In the genomic region with DNA sequence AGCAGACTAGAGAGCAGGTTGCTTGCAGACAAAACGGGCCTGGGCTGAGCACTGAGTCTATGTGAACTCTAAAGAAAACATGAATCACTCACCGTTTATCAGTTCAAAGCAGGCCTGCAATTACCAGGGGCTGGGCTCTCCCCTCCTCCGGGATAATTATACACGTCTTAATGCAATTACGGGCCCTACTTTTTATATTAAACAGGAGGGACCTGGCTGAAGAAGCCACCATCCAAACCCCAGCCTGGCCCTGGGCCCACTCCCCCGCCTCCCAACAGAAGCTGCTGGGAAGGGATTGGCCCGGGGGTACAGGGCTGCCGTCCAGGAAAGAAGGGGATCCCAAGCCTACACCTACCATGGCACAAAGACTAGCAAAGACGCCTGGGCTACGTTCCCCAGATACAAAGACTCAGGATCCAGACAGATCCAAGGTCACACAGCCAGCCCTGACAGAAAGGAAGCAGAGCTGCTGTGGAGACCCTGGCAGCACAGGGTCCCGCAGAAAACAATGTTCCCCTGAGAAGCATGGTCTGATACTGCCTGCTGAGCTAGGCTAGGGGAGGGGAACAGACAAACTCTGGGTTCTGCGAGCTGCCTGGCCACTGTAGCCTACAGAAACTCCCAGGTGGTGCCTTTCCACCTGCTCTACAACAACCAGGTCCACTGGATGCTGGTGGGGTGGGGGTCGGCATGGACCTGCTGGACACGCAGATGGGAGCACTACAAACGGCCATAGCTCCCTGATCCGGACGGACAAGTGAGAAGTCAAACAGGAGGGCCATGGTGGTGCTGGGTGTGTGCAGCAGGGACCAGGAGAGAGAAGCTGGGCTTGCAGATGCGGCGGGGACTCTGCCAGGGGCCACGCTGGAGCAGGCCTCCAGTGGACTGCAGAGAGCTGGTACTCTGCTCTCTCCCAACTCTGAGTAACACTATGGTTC, we compare ENCODE assay signal across 8 mouse cellular contexts. TPM values are rescaled to one million over a fixed set of nuclear protein-coding genes. Genes with fewer than 3 reads are reported as not detected.
DNase-seq lines count a peak whose midpoint lies in the region; ATAC-seq and TF ChIP-seq lines count a peak whose summit lies in the region.

No protein-coding gene starts in this region.

- peaks cover 0 to 34% of the 10 kb centered on the region in 2 experiments for H3K4me1 ChIP-seq in MEL (ENCODE audit: control insufficient read depth in 1 of 2, insufficient read depth in 2 of 2, low read length in 2 of 2)
- H3K4me1 ChIP-seq in forebrain, embryonic 11.5 days (replicated peaks; ENCODE audit: control insufficient read depth, insufficient read depth, low read length), result peaks cover 29% of the 10 kb centered on the region
- peaks cover 47% of the 10 kb centered on the region for H3K4me1 ChIP-seq in limb, embryonic 10.5 days
- H3K4me1 ChIP-seq in stomach, embryonic 15.5 days, result peaks cover 32% of the 10 kb centered on the region

- TF ChIP-seq POLR2A in MEL (IDR thresholded peaks at IDR 0.05; ENCODE audit: control insufficient read depth in 1 of 2, insufficient read depth in 1 of 2, low read depth in 1 of 2, low read length in 2 of 2, poor library complexity in 1 of 2), result no peak

- peak in 1 of 2 experiments; percentile 31; a peak in 3 of 4 replicates for TF ChIP-seq EP300 in MEL (IDR thresholded peaks at IDR 0.05; ENCODE audit: low read depth in 1 of 2, low read length in 2 of 2)

- 55% methylated on average over 20 of the region's 20 CpGs for WGBS in forebrain, embryonic 11.5 days
- 62% methylated on average over 20 of the region's 20 CpGs for WGBS in limb, embryonic 10.5 days
- WGBS in stomach, embryonic 15.5 days, result 55% methylated on average over 20 of the region's 20 CpGs

- peak; percentile 60 for DNase-seq in gastrocnemius, postnatal 10 days
- no peak for DNase-seq in gastrocnemius, adult 18-20 months (ENCODE audit: low spot score)
- peak; percentile 66 for DNase-seq in MEL (ENCODE audit: low read depth, low spot score)
- peak; percentile 66 for DNase-seq in forebrain, embryonic 11.5 days (ENCODE audit: low spot score)
- DNase-seq in limb, embryonic 10.5 days (ENCODE audit: low spot score), result no peak
- no peak for DNase-seq in embryo, embryonic 11 days
- no peak for DNase-seq in spleen, postnatal 10 days (ENCODE audit: low spot score in 2 of 2)

- no peaks in the 10 kb centered on the region for H3K9me3 ChIP-seq in MEL (replicated peaks; ENCODE audit: insufficient read depth, low read length)
- no peaks in the 10 kb centered on the region for H3K9me3 ChIP-seq in forebrain, embryonic 11.5 days (ENCODE audit: control insufficient read depth, low read length)
- H3K9me3 ChIP-seq in limb, embryonic 10.5 days (replicated peaks), result no peaks in the 10 kb centered on the region
- H3K9me3 ChIP-seq in stomach, embryonic 15.5 days, result no peaks in the 10 kb centered on the region

- peak overlapping the region; percentile 96 for H3K4me2 ChIP-seq in forebrain, embryonic 11.5 days (ENCODE audit: low read depth, low read length, severe bottlenecking)
- H3K4me2 ChIP-seq in stomach, embryonic 15.5 days, result peak overlapping the region; percentile 97

- peaks cover 16% of the 10 kb centered on the region for H3K79me2 ChIP-seq in MEL (ENCODE audit: control insufficient read depth, insufficient read depth, low read length, poor library complexity)

- H3K36me3 ChIP-seq in MEL (ENCODE audit: control insufficient read depth in 1 of 2, insufficient read depth in 2 of 2, low read length in 2 of 2), result peaks cover 0 to 9% of the 10 kb centered on the region in 2 experiments; a peak in 1 of 4 replicates
- H3K36me3 ChIP-seq in forebrain, embryonic 11.5 days (ENCODE audit: control insufficient read depth, insufficient read depth, low read length), result peaks cover 5% of the 10 kb centered on the region; the same call in 1 of the 2 replicates
- peaks cover 30% of the 10 kb centered on the region for H3K36me3 ChIP-seq in limb, embryonic 10.5 days
- H3K36me3 ChIP-seq in stomach, embryonic 15.5 days, result 0 out of 2 replicates have a peak, but pooled peaks cover 7% of the 10 kb centered on the region

- H3K27me3 ChIP-seq in MEL (ENCODE audit: control insufficient read depth in 1 of 2, insufficient read depth in 2 of 2, low read length in 2 of 2), result no peaks in the 10 kb centered on the region
- peaks cover 6% of the 10 kb centered on the region for H3K27me3 ChIP-seq in forebrain, embryonic 11.5 days (ENCODE audit: control insufficient read depth, insufficient read depth, low read length)
- H3K27me3 ChIP-seq in limb, embryonic 10.5 days (ENCODE audit: low read depth, poor library complexity, severe bottlenecking), result peaks cover 15% of the 10 kb centered on the region
- no peaks in the 10 kb centered on the region for H3K27me3 ChIP-seq in stomach, embryonic 15.5 days (replicated peaks)

- peak overlapping the region; percentile 19; the same call in 1 of the 2 replicates for H3K9ac ChIP-seq in MEL (ENCODE audit: control insufficient read depth, low read depth, low read length, poor library complexity, severe bottlenecking)
- peak overlapping the region; percentile 97 for H3K9ac ChIP-seq in forebrain, embryonic 11.5 days (ENCODE audit: low read length)
- H3K9ac ChIP-seq in stomach, embryonic 15.5 days, result no peak overlapping the region

- peak overlapping the region; percentile 29 for H3K27ac ChIP-seq in MEL (ENCODE audit: control insufficient read depth, low read depth, low read length)
- H3K27ac ChIP-seq in forebrain, embryonic 11.5 days (ENCODE audit: low read depth, low read length), result no peak overlapping the region
- H3K27ac ChIP-seq in limb, embryonic 10.5 days, result peak overlapping the region; percentile 96; the same call in 1 of the 2 replicates
- 0 out of 2 replicates have a peak overlapping the region, but pooled peaks have one; percentile 0 for H3K27ac ChIP-seq in stomach, embryonic 15.5 days

- TF ChIP-seq RAD21 in MEL (IDR thresholded peaks at IDR 0.05; ENCODE audit: low read depth, low read length), result no peak

- no peak for TF ChIP-seq CTCF in MEL (IDR thresholded peaks at IDR 0.05 in 2 of 3, conservative IDR thresholded peaks at IDR 0.05 in 1 of 3; ENCODE audit: control insufficient read depth in 1 of 3, insufficient read depth in 1 of 3, low read depth in 2 of 3, low read length in 3 of 3, poor library complexity in 1 of 3, severe bottlenecking in 1 of 3)

- ATAC-seq in forebrain, embryonic 11.5 days (replicated peaks; ENCODE audit: low FRiP score), result no peak
- ATAC-seq in stomach, embryonic 15.5 days (ENCODE audit: insufficient read depth, low FRiP score, low read depth), result no peak

- no peak overlapping the region for H3K4me3 ChIP-seq in MEL (ENCODE audit: control insufficient read depth in 1 of 2, insufficient read depth in 1 of 2, low read depth in 2 of 2, low read length in 2 of 2)
- H3K4me3 ChIP-seq in forebrain, embryonic 11.5 days (ENCODE audit: low read depth, low read length), result peak overlapping the region; percentile 98
- H3K4me3 ChIP-seq in limb, embryonic 10.5 days, result peak overlapping the region; percentile 99; the same call in 1 of the 2 replicates
- peak overlapping the region; percentile 93 for H3K4me3 ChIP-seq in stomach, embryonic 15.5 days (replicated peaks)

TF ChIP-seq in MEL, 35 proteins besides CTCF, POLR2A, EP300 and RAD21:
- TF ChIP-seq GATA1 (IDR thresholded peaks at IDR 0.05; ENCODE audit: low read depth, low read length), result peak; percentile 54; the same call in 1 of the 2 replicates
- peak; percentile 76 for TF ChIP-seq TAL1 (IDR thresholded peaks at IDR 0.05; ENCODE audit: low read length)
- no peak for TF ChIP-seq TBP (IDR thresholded peaks at IDR 0.05; ENCODE audit: low read depth, low read length)
- TF ChIP-seq POLR2AphosphoS2 (IDR thresholded peaks at IDR 0.05; ENCODE audit: low read length), result no peak
- TF ChIP-seq ZKSCAN1 (IDR thresholded peaks at IDR 0.05; ENCODE audit: low read depth, low read length), result no peak
TF ChIP-seq in MEL: peak in this region for 2.

RNA-seq across cellular contexts. Expression of gene Plxna1, which starts 2.4 kb away (rescaled TPM):
- total RNA-seq in gastrocnemius, postnatal 10 days (2021), result 10 to 100 TPM; 44.1 to 54.4 TPM
- 10 to 100 TPM; 12.2 to 12.4 TPM for total RNA-seq in gastrocnemius, adult 18-20 months (2021)
- total RNA-seq in MEL (2012; rRNA removed), result 6.7 and 7.2 TPM in 2 replicates
- polyA plus RNA-seq in MEL (2012; ENCODE audit: insufficient read depth in 1 of 2, insufficient read length in 2 of 2, low read depth in 1 of 2, low replicate concordance in 2 of 2, missing spikeins in 1 of 2), result 10 to 100 TPM in 1 of 2 experiments, not detected in 1; 25.8 TPM
- polyA plus RNA-seq in forebrain, embryonic 11.5 days (2014; fragmentation: Nextera tagmentation; extraction: Ambion mirVana), result 38.0 and 41.5 TPM in 2 replicates
- 28.6 and 29.5 TPM in 2 replicates for polyA plus RNA-seq in limb, embryonic 10.5 days (2016; fragmentation: Nextera tagmentation; extraction: Ambion mirVana)
- 19.9 and 20.6 TPM in 2 replicates for polyA plus RNA-seq in stomach, embryonic 15.5 days (2015; fragmentation: Nextera tagmentation; extraction: Ambion mirVana)

Comparison
In these comparisons a context has a peak if more than half of its experiments do, and no peak if none do; other contexts are left out.
1. DNase-seq: peak in gastrocnemius, postnatal 10 days (single experiment), MEL (single experiment) and forebrain, embryonic 11.5 days (single experiment); none in gastrocnemius, adult 18-20 months (single experiment), limb, embryonic 10.5 days (single experiment), embryo, embryonic 11 days (single experiment) and spleen, postnatal 10 days (0 of 2).
2. H3K4me3 ChIP-seq: peak in forebrain, embryonic 11.5 days (single experiment), limb, embryonic 10.5 days (single experiment) and stomach, embryonic 15.5 days (single experiment); none in MEL (0 of 2).